Mouse (Mus musculus): ENCODE measurements around the gene Atp7a. TPM values are rescaled to one million over a fixed set of nuclear protein-coding genes. Genes with fewer than 3 reads are reported as not detected.
"Not testable (repeated sequence)": the region's sequence is repeated elsewhere in the genome, so short reads cannot be mapped to it uniquely, and the experiment has no call there.

Atp7a gene
- 35.5 and 38.2 TPM in 2 replicates for polyA plus RNA-seq (2016; fragmentation: Nextera tagmentation; extraction: Ambion mirVana)

GRCm38 (mm10) chrX:106026418-106027342, at the start of gene Atp7a:
TSS of gene Atp7a (plus strand) at chrX:106027276.
- Histone ChIP-seq H3K27ac (peak within 1 kb of the TSS; percentile 75), H3K4me1 (replicated peaks) (no peaks in the 10 kb centered on the region), H3K27me3 (peaks cover 6% of the 10 kb centered on the region; the same call in 1 of the 2 replicates), H3K4me3 (replicated peaks) (peak within 1 kb of the TSS; percentile 49), H3K9me3 (no peaks in the 10 kb centered on the region), H3K36me3 (peaks cover 4% of the 10 kb centered on the region; the same call in 1 of the 2 replicates), H3K4me2 (peak within 1 kb of the TSS; percentile 57), H3K9ac (replicated peaks) (peak within 1 kb of the TSS; percentile 60)
- WGBS: 22% methylated on average over 36 of the region's 36 CpGs
- peak; percentile 93 for ATAC-seq (ENCODE audit: insufficient number of reproducible peaks, insufficient read depth, low FRiP score, low TSS enrichment, low read depth)

- 80% methylated on average over 1 of the region's 1 CpGs for WGBS
- H3K27me3 ChIP-seq: no peaks in the 10 kb centered on the region
- H3K4me3 ChIP-seq (replicated peaks): no peak overlapping the region
- H3K9me3 ChIP-seq: no peaks in the 10 kb centered on the region
- ATAC-seq (ENCODE audit: insufficient number of reproducible peaks, insufficient read depth, low FRiP score, low TSS enrichment, low read depth): no peak
- no peaks in the 10 kb centered on the region for H3K4me1 ChIP-seq (replicated peaks)
- no peak overlapping the region for H3K4me2 ChIP-seq
- no peak overlapping the region for H3K9ac ChIP-seq (replicated peaks)
- H3K36me3 ChIP-seq: 0 out of 2 replicates have a peak, but pooled peaks cover 4% of the 10 kb centered on the region
- H3K27ac ChIP-seq: no peak overlapping the region
Measured at GRCm38 (mm10) chrX:106001605-106002004, 25.5 kb upstream of the Atp7a start.

DNA sequence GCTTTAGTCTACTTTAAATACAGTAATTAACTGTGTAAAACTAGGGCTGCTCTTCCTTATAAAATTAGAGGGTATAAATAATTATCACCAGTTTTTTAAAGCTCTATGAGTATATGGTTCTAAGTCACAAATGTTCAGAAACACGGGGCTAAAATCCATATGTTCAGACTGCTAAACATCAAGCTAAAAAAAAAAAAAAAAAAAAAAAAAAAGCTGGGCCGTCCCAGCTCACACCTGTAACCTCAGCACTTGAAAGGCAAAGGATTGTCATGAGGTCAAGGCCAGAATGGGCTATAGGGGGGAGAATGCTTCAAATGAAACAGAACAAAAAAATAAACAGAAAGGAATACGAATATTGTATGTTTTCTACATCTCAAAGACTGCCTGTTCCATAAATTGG, 16.3 kb upstream of the Atp7a start:
- Histone ChIP-seq H3K36me3 (no peaks in the 10 kb centered on the region), H3K9ac (replicated peaks) (peak overlapping the region; percentile 54; the same call in 1 of the 2 replicates), H3K4me2 (peak overlapping the region; percentile 53), H3K27ac (no peak overlapping the region), H3K9me3 (no peaks in the 10 kb centered on the region), H3K4me3 (replicated peaks) (peak overlapping the region; percentile 54), H3K27me3 (peaks cover 6% of the 10 kb centered on the region; the same call in 1 of the 2 replicates), H3K4me1 (replicated peaks) (no peaks in the 10 kb centered on the region)
- ATAC-seq (ENCODE audit: insufficient number of reproducible peaks, insufficient read depth, low FRiP score, low TSS enrichment, low read depth): no peak
- 13% methylated on average over 2 of the region's 3 CpGs for WGBS

DNA sequence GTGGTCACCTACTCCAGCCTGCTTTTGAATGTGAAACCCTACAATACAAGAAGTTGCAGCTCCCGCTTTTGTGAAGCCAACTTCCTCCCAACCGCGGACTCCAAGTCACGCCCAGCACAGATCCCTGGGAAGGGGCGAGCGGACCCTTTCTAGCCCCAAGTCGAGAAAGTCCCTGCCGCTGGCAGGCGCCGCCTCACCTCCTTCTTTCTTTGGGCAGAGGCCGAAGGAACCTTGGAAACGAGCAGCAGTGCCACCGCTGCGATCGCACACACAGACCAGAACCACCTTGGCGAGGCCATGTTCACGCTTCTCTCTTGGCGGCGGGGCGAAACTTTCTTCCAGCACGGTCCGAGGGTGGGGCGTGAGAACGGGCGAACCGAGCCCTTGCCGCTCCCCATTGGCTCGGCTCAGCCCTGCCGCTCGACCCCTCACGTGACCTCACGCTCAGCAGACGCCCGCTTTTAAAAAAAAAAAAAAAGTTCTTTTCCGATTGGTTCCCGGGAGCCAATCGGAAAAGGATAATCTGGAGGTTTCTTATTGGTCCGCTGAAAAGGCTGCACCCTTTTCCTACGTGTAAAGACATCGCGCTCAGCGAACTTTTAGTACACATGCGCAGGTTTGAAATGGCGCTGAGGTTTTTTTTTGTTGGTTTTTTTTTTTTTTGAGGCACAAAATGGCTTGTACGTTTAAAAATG, 15.5 kb upstream of the Atp7a start, which contains the start of gene Magt1:
TSS of gene Magt1 (minus strand) at position 442 of the 695 bp plus-strand sequence.
- no peaks in the 10 kb centered on the region for H3K4me1 ChIP-seq (replicated peaks)
- peak within 1 kb of the TSS; percentile 54 for H3K4me3 ChIP-seq (replicated peaks)
- peaks cover 6% of the 10 kb centered on the region; the same call in 1 of the 2 replicates for H3K27me3 ChIP-seq
- H3K9me3 ChIP-seq: no peaks in the 10 kb centered on the region
- WGBS: 13% methylated on average over 45 of the region's 45 CpGs
- no peaks in the 10 kb centered on the region for H3K36me3 ChIP-seq
- peak; percentile 97 for ATAC-seq (ENCODE audit: insufficient number of reproducible peaks, insufficient read depth, low FRiP score, low TSS enrichment, low read depth)
- H3K27ac ChIP-seq: peak within 1 kb of the TSS; percentile 86
- peak within 1 kb of the TSS; percentile 53 for H3K4me2 ChIP-seq
- H3K9ac ChIP-seq (replicated peaks): peak within 1 kb of the TSS; percentile 54

DNA sequence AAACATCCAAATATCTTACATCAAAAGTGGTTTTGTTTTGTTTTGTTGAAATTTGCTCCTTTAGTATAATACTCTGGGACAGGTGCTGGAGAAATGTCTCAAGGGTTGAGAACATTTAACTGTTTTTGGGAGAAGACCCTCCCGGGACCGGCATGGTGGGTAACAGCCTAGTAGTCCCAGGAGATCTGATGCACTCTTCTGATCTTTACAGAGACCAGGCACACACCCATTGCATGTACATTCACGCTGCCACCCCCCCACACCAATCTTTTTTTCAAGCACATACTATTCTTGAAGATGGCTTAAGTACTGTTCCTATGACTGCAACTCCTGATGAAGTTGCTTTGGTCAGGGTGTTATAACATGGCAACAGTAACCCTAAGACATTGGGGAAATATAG, 14.5 kb upstream of the Atp7a start:
- 80% methylated on average over 3 of the region's 3 CpGs for WGBS
- H3K4me1 ChIP-seq (replicated peaks): no peaks in the 10 kb centered on the region
- peaks cover 12% of the 10 kb centered on the region; the same call in 1 of the 2 replicates for H3K27me3 ChIP-seq
- peak overlapping the region; percentile 51 for H3K4me2 ChIP-seq
- H3K4me3 ChIP-seq (replicated peaks): peak overlapping the region; percentile 28; the same call in 1 of the 2 replicates
- H3K9me3 ChIP-seq: no peaks in the 10 kb centered on the region
- H3K36me3 ChIP-seq: no peaks in the 10 kb centered on the region
- no peak overlapping the region for H3K9ac ChIP-seq (replicated peaks)
- ATAC-seq (ENCODE audit: insufficient number of reproducible peaks, insufficient read depth, low FRiP score, low TSS enrichment, low read depth): no peak
- no peak overlapping the region; the same call in 1 of the 2 replicates for H3K27ac ChIP-seq

DNA sequence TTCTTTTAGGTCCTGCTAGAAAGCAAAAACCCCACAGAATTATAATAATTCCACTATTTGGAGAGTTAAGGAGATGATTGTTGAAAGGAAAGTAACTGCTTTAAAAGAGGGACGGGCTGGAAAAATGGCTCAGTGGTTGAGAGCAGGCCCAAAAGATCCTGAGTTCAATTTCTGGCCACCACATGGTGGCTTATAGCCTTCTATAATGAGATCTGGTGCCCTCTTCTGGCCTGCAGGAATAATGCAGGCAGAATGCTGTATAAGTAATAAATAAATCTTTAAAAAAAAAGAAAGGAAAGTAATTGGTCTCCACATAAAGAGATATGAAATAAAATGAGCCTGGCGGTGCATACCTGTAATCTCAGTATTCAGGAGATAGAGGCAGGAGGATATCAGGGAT, 13.9 kb upstream of the Atp7a start:
- Histone ChIP-seq H3K9me3 (no peaks in the 10 kb centered on the region), H3K4me2 (no peak overlapping the region), H3K36me3 (no peaks in the 10 kb centered on the region), H3K27me3 (peaks cover 12% of the 10 kb centered on the region; the same call in 1 of the 2 replicates), H3K27ac (no peak overlapping the region), H3K4me3 (replicated peaks) (no peak overlapping the region), H3K4me1 (replicated peaks) (no peaks in the 10 kb centered on the region), H3K9ac (replicated peaks) (no peak overlapping the region)
- WGBS: 28% methylated on average over 2 of the region's 2 CpGs
- no peak for ATAC-seq (ENCODE audit: insufficient number of reproducible peaks, insufficient read depth, low FRiP score, low TSS enrichment, low read depth)

GRCm38 (mm10) chrX:106014741-106015377, 12.2 kb upstream of the Atp7a start:
- peaks cover 12% of the 10 kb centered on the region; the same call in 1 of the 2 replicates for H3K27me3 ChIP-seq
- H3K4me3 ChIP-seq (replicated peaks); H3K9me3 ChIP-seq; H3K9ac ChIP-seq (replicated peaks); H3K27ac ChIP-seq; ATAC-seq (ENCODE audit: insufficient number of reproducible peaks, insufficient read depth, low FRiP score, low TSS enrichment, low read depth); H3K4me1 ChIP-seq (replicated peaks): not testable (repeated sequence)
- H3K36me3 ChIP-seq: peaks cover 10% of the 10 kb centered on the region
- 70% methylated on average over 2 of the region's 2 CpGs for WGBS
- peak overlapping the region; percentile 19; the same call in 1 of the 2 replicates for H3K4me2 ChIP-seq

- WGBS: 11% methylated on average over 26 of the region's 26 CpGs
- Histone ChIP-seq H3K9me3 (no peaks in the 10 kb centered on the region), H3K27me3 (peaks cover 12% of the 10 kb centered on the region; the same call in 1 of the 2 replicates), H3K4me2 (peak within 1 kb of the TSS; percentile 49), H3K4me1 (replicated peaks) (no peaks in the 10 kb centered on the region), H3K36me3 (peaks cover 14% of the 10 kb centered on the region), H3K9ac (replicated peaks) (peak within 1 kb of the TSS; percentile 63), H3K4me3 (replicated peaks) (peak within 1 kb of the TSS; percentile 57), H3K27ac (peak within 1 kb of the TSS; percentile 84)
- no peak for ATAC-seq (ENCODE audit: insufficient number of reproducible peaks, insufficient read depth, low FRiP score, low TSS enrichment, low read depth)
Measured at GRCm38 (mm10) chrX:106015571-106016322, 11.3 kb upstream of the Atp7a start, which contains the start of gene Cox7b. TSS of gene Cox7b (plus strand) at chrX:106015700.

GRCm38 (mm10) chrX:106017102-106017501, 10.0 kb upstream of the Atp7a start:
- Histone ChIP-seq H3K27me3 (peaks cover 6% of the 10 kb centered on the region; the same call in 1 of the 2 replicates), H3K27ac (no peak overlapping the region), H3K4me3 (replicated peaks) (no peak overlapping the region), H3K9ac (replicated peaks) (no peak overlapping the region), H3K36me3 (peaks cover 22% of the 10 kb centered on the region), H3K4me1 (replicated peaks) (no peaks in the 10 kb centered on the region), H3K9me3 (no peaks in the 10 kb centered on the region), H3K4me2 (peak overlapping the region; percentile 49)
- no peak for ATAC-seq (ENCODE audit: insufficient number of reproducible peaks, insufficient read depth, low FRiP score, low TSS enrichment, low read depth)
- 88% methylated on average over 3 of the region's 3 CpGs for WGBS

DNA sequence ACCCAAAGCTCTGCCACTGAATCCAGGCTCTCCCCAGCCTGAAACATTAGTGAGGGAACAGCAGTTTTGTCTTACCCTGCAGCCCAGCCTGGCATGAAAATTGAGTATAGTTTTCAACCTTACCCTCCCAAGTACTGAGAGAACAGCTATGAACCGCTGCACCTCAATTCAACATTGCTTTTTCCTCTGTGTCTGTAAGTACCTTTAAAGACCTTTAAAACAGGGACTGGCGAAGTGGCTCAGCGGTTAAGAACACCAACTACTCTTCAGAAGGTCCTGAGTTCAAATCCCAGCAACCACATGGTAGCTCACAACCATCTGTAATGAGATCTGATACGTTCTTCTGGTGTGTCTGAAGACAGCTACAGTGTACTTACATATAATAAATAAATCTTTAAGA, 9.6 kb upstream of the Atp7a start:
- H3K4me3 ChIP-seq (replicated peaks): no peak overlapping the region
- ATAC-seq (ENCODE audit: insufficient number of reproducible peaks, insufficient read depth, low FRiP score, low TSS enrichment, low read depth): no peak
- H3K27ac ChIP-seq: no peak overlapping the region
- WGBS: 91% methylated on average over 4 of the region's 4 CpGs
- no peaks in the 10 kb centered on the region for H3K4me1 ChIP-seq (replicated peaks)
- no peaks in the 10 kb centered on the region for H3K9me3 ChIP-seq
- H3K36me3 ChIP-seq: peaks cover 23% of the 10 kb centered on the region
- no peak overlapping the region for H3K4me2 ChIP-seq
- H3K9ac ChIP-seq (replicated peaks): no peak overlapping the region
- peaks cover 6% of the 10 kb centered on the region; the same call in 1 of the 2 replicates for H3K27me3 ChIP-seq
